Mouse (Mus musculus): ENCODE results near the gene Lamb2. TPM values are rescaled to one million over a fixed set of nuclear protein-coding genes. Genes with fewer than 3 reads are reported as not detected.

The Lamb2 gene
- polyA plus RNA-seq (2017; shearing (Covaris generic)): under 1 TPM; 0.12 to 0.41 TPM

GRCm38 (mm10) chr9:108479721-108480351 lies at the start of gene Lamb2:
Gene Lamb2, plus strand, starts transcription at chr9:108479736.

DNA sequence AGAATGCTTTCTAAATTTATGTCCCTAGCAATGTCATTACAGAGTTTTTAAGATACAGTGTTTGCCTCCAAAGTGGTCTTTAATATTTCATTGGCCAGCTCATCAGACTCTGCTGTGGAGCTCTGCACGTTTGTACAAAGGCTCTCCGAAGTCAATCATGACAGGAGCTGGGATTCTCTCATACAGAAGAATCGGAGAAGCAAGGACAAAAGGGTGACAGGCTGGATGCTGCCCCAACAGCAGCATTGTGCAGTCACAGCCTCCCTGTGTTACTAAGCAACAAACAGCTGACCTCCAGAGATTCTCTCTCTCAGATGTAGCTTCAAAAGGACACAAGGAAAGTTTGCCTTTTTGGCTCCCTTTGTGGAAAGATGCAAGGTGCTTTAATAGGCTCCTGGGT lies 43.4 kb upstream of the Lamb2 start, which contains the start of gene BC048562:
Gene BC048562, plus strand, starts transcription at position 301 of the 400 bp plus-strand sequence.

DNA sequence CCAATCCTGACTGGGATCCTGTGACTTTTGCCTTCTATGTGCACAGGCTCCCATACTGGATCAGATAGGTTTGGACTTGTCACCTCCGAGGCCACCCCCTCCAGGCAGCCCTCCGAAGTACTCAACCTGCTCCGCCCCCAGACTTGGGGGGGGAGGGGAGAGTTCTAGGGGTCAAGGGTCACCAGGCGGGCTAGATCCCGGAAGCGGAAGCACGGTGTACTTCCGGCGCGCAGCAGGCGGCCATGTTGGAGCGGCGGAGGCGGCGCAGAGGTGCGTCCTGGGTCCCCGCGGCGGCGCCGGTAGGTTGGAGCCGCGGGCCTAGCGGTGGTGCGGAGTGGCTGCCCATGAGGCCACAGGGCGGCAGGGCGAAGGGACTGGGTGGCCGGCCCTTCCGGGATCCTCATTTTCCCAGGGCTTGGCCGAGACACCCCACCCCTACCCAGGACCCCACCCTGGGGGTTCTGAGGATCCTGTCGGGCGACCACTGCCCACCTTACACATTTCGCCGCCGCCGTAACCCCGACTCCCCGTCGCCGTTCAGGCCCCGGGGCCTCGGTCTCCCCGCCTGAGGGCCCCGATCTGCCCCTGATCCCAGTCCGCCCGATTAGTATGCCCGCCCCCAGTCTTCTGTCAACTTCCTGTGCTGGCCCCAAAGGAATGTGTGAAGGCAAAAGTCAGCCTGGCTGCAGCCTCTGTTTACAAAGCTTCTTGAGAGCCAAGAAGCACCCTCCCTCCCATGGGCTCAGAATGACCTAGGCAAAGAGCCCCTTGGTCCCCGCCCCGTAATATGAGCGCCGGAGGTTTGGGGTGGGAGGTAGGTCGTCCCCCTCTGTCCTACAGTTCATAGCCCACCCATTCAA lies 19.0 kb upstream of the Lamb2 start, which contains the start of gene Ccdc71:
Gene Ccdc71, plus strand, starts transcription at position 209 of the 860 bp plus-strand sequence.

GRCm38 (mm10) chr9:108461181-108461631 lies 18.3 kb upstream of the Lamb2 start, which contains the start of gene Klhdc8b:
Gene Klhdc8b, minus strand, starts transcription at chr9:108461581.

DNA sequence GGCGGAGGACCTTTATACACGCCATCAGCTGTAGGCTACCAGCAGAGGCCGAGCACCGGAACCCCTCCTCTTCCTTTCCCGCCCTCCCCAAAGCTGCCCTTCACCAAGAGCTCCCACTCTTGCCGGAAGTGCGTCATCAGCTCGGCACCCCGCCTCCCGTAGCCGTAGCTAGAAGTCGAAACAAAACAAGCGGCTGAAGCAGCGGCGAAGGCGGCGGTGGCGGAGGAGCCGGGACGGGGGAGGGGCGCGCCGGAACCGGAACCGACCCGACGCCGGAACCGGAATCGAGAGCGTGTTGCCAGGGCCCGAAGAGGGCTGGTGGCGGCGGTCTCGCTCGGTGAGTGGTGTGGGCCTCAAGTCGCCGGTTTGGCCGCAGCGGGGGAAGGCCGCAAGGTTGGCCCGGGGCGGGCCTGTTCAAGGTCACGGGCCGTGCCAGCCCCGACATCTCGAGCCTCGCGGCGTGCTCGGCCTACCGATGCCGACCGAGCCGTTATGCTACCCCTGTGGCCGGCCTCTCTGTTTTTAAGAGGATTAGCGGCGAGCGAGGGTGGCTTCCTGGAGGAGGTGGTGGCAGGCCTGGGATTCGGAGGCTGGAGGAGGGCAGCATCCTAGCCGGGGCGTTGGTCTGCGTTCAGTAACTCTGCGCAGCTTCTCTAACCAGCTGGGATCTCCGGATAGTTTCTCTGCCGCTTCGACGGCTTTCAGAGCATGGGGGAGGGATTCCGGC lies 11.2 kb downstream of the Lamb2 start, which contains the start of gene Usp19:
Gene Usp19, plus strand, starts transcription at position 44 of the 727 bp plus-strand sequence.

DNA sequence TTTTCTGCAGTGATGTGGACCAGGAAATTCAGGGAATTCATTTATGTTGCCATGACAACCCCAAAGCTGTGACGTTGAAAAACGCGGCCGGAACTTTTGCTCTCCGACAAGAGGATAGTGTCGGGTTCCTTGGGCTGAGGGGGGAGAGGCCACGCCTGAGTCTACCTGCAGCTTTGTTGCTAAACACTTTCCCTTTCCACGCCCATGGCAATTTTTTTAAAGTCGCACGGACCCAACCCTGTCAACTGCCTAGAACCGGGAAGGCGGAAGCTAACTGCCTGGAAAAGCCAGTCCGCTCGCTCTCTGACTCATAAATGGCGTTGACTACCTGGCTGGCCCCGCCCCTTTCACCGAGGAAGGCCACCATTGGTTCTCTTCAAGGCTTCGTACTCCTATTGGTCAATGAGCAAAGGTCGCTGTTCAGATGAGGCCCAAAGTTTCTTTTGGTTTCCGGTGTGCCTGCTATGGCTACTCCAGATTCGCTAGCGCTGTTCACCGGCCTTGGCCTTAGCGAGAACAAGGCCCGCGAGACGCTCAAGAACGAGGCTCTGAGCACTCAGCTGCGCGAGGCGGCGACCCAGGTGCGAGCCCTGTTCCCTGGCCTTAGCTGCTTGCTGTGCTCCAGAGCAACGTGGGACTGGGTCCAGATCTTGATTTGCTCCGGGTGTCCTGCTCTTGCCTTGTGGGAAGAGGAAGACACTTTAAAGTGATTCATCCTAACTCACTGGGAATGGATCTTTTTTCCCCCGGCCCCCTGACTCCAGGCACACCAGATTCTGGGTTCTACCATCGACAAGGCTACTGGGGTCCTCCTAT lies 28.3 kb downstream of the Lamb2 start, which contains the start of gene Qars:
Gene Qars, plus strand, starts transcription at position 88 of the 816 bp plus-strand sequence.

DNA sequence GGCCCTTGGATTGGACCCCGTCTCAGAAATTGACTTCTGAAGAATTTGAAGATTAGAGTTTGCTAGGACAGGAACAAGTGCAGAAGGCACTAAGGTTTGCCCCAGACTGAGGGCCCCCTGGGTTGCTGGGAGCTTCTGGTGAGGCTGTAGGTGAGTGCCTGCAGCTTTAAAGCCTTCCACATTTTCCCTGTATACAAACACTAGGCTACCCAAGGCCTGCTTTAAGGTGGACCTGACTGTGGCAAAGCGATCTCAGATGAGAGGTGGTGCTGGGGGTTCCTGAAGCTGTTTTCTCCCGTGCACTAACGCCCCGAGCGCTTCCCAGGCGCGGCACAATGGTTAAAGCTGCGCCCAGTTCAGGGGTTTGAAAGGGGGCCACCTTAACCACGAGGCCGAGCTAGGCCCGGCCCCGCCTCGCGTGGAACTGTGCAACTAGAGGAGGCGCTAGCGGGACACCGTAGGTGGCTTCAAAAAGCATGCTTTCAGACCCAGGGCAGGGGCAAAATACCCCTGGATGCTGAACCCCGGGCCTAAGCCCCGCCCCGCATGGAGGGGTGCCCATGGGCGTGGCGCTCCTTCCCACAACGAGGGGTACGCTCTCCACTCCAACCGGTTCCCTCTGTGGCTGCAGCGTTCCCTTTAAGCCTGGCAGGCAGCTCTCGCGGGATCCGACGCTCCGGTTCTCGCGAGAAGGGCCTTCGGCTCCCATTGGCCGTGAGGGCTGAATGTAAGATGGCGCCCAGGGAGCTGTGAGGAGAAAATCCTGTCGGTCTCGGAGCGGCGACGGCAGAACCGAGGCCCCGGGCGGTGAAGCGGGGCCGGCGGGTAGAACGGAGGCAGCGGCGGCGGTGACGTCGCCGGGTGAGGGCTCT lies 37.1 kb downstream of the Lamb2 start, which contains the start of gene Qrich1:
Gene Qrich1, plus strand, starts transcription at position 427 of the 872 bp plus-strand sequence.

Other genes starting within 250 kb of the Lamb2 start
- 10 to 100 TPM in 1 of 2 experiments, 1 to 10 TPM in 1; 6.0 to 11.8 TPM for gene Dag1, start 215.8 kb upstream of the Lamb2 start, polyA plus RNA-seq (2017; shearing (Covaris generic))
- 1 to 10 TPM; 1.2 to 1.6 TPM for gene Nicn1, start 189.3 kb upstream of the Lamb2 start, polyA plus RNA-seq (2017; shearing (Covaris generic))
- under 1 TPM; 0.11 to 0.28 TPM for gene Amt, start 182.9 kb upstream of the Lamb2 start, polyA plus RNA-seq (2017; shearing (Covaris generic))
- gene Rhoa, start 173.6 kb upstream of the Lamb2 start, polyA plus RNA-seq (2017; shearing (Covaris generic)): 100 to 1,000 TPM; 398 to 425 TPM
- gene Tcta, start 173.6 kb upstream of the Lamb2 start, polyA plus RNA-seq (2017; shearing (Covaris generic)): 10 to 100 TPM; 11.1 to 20.6 TPM
- 100 to 1,000 TPM; 592 to 659 TPM for gene Gpx1, start 140.8 kb upstream of the Lamb2 start, polyA plus RNA-seq (2017; shearing (Covaris generic))
- 100 to 1,000 TPM; 119 to 134 TPM for gene Usp4, start 131.9 kb upstream of the Lamb2 start, polyA plus RNA-seq (2017; shearing (Covaris generic))
- under 1 TPM; 0.59 to 0.82 TPM for gene 1700102P08Rik, start 86.9 kb upstream of the Lamb2 start, polyA plus RNA-seq (2017; shearing (Covaris generic))
- gene Ccdc36, start 51.3 kb upstream of the Lamb2 start, polyA plus RNA-seq (2017; shearing (Covaris generic)): under 1 TPM in 1 of 2 experiments, not detected in 1; 0.14 TPM
- not detected for gene BC048562, start 43.3 kb upstream of the Lamb2 start, polyA plus RNA-seq (2017; shearing (Covaris generic))
- gene Ccdc71, start 19.2 kb upstream of the Lamb2 start, polyA plus RNA-seq (2017; shearing (Covaris generic)): 10 to 100 TPM; 35.6 to 46.5 TPM
- gene Klhdc8b, start 18.2 kb upstream of the Lamb2 start, polyA plus RNA-seq (2017; shearing (Covaris generic)): 1 to 10 TPM; 6.5 to 9.8 TPM
- 100 to 1,000 TPM in 1 of 2 experiments, 10 to 100 TPM in 1; 63.7 to 115 TPM for gene Usp19, start 10.9 kb downstream of the Lamb2 start, polyA plus RNA-seq (2017; shearing (Covaris generic))
- gene Qars, start 28.0 kb downstream of the Lamb2 start, polyA plus RNA-seq (2017; shearing (Covaris generic)): 100 to 1,000 TPM; 105 to 107 TPM
- gene Qrich1, start 37.1 kb downstream of the Lamb2 start, polyA plus RNA-seq (2017; shearing (Covaris generic)): 100 to 1,000 TPM; 142 TPM
- 100 to 1,000 TPM in 1 of 2 experiments, 10 to 100 TPM in 1; 75.1 to 125 TPM for gene Impdh2, start 80.5 kb downstream of the Lamb2 start, polyA plus RNA-seq (2017; shearing (Covaris generic))
- gene Ndufaf3, start 87.7 kb downstream of the Lamb2 start, polyA plus RNA-seq (2017; shearing (Covaris generic)): 10 to 100 TPM; 56.3 to 86.8 TPM
- 10 to 100 TPM; 71.9 to 82.4 TPM for gene Dalrd3, start 90.2 kb downstream of the Lamb2 start, polyA plus RNA-seq (2017; shearing (Covaris generic))
- gene Wdr6, start 99.0 kb downstream of the Lamb2 start, polyA plus RNA-seq (2017; shearing (Covaris generic)): 10 to 100 TPM; 38.1 to 65.1 TPM
- gene P4htm, start 117.9 kb downstream of the Lamb2 start, polyA plus RNA-seq (2017; shearing (Covaris generic)): 10 to 100 TPM in 1 of 2 experiments, 1 to 10 TPM in 1; 8.7 to 11.6 TPM
- 10 to 100 TPM; 70.9 to 80.2 TPM for gene Arih2, start 169.7 kb downstream of the Lamb2 start, polyA plus RNA-seq (2017; shearing (Covaris generic))
- gene Slc25a20, start 182.4 kb downstream of the Lamb2 start, polyA plus RNA-seq (2017; shearing (Covaris generic)): 10 to 100 TPM; 76.3 to 95.7 TPM
- 10 to 100 TPM in 1 of 2 experiments, 1 to 10 TPM in 1; 9.3 to 17.8 TPM for gene Prkar2a, start 209.6 kb downstream of the Lamb2 start, polyA plus RNA-seq (2017; shearing (Covaris generic))